Mouse (Mus musculus) kidney, adult 2 months (tissue): ENCODE results near the gene Tns3. TPM values are rescaled to one million over a fixed set of nuclear protein-coding genes. Genes with fewer than 3 reads are reported as not detected.

Source experiments
- DNase-seq: peaks from one replicate; pipeline ENCODE4 v3.0.0; 2021
- H3K27ac ChIP-seq: fragments of 200-500 bp; 2 replicates; pipeline ENCODE4 v1.5.1; 2012; ENCODE audit warnings: low read depth, low read length, control low read depth, inconsistent platforms; ENCODE audit not compliant: insufficient read depth
- H3K27me3 ChIP-seq: fragments of 200-500 bp; replicated peaks from 2 replicates; pipeline ENCODE4 v1.6.1; 2012; ENCODE audit warnings: mild to moderate bottlenecking, moderate library complexity, low read length, inconsistent platforms; ENCODE audit not compliant: control insufficient read depth, insufficient read depth
- H3K36me3 ChIP-seq: fragments of 200-500 bp; 2 replicates; pipeline ENCODE4 v1.6.1; 2012; ENCODE audit warnings: mild to moderate bottlenecking, moderate library complexity, low read length, inconsistent platforms; ENCODE audit not compliant: control insufficient read depth, insufficient read depth
- H3K4me1 ChIP-seq: fragments of 200-500 bp; 2 replicates; pipeline ENCODE4 v1.6.1; 2011; ENCODE audit warnings: low read length; ENCODE audit not compliant: control insufficient read depth, insufficient read depth
- H3K4me3 ChIP-seq: fragments of 200-500 bp; 2 replicates; pipeline ENCODE4 v1.5.1; 2011; ENCODE audit warnings: mild to moderate bottlenecking, low read depth, low read length, control low read depth; ENCODE audit not compliant: insufficient read depth
- CTCF ChIP-seq: fragments of 200-500 bp; conservative IDR thresholded peaks from 2 replicates; pipeline ENCODE4 v1.5.1; 2011; ENCODE audit warnings: low read depth, mild to moderate bottlenecking, control low read depth, low read length, moderate library complexity, mixed read lengths; ENCODE audit not compliant: insufficient read depth, insufficient read length
- POLR2A ChIP-seq: fragments of 200-500 bp; IDR thresholded peaks from one replicate; pipeline ENCODE4 v1.6.1; 2011; ENCODE audit warnings: low read depth, low read length, control low read depth
- WGBS: fragments of 180-500 bp; shearing (Covaris S2); methylation state at CpG from one replicate; pipeline ENCODE4 v1.1.7; 2018; 5-methylcytosine and 5-hydroxymethylcytosine counted together
- polyA plus RNA-seq: library from polyadenylated mRNA; depleted of rRNA; stranded (reverse); fragments of >200 nt; gene quantifications from 2 replicates; pipeline ENCODE4 v1.2.3, GENCODE M21; 2012

The Tns3 gene
- polyA plus RNA-seq, 1 experiment = 63.7 TPM

DNA sequence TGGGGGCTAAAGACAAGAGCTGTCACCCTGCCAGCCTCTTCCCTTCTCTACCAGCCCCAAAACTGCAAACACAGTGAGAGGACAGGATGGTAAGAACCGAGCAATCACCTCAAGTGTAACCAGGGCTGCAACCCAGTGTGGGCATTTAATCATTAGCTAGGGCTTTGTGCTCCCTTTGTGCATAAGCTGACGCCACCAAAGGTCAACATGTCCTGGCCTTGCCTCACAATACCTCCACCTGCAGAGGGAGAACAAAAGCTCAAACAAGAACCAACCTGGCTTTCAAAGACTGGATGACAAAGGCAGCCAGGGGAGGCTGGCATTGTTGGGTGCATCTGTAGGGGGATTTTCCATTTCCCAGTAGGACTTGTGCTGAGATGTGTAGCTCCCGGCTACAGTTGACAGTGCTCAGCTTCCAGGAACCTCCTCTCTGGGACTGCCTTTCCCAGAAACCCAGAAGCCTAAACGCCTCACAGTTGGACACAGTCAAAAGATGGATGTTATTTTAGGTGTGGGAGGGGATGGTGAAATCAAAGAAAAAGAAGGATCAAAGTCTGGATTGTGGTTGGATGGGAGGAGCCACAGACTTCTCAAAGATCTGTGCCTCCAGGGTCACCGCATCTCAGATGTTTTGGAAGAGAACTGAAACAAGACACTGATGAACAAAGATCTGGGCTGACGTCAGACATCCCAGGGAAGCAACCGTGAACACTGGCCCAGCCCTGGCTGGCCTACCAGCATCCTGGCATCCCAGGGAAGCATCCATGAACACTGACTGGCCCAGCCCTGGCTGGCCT is 94.9 kb downstream of the Tns3 start:
- Histone ChIP-seq H3K27me3 (no peaks in the 10 kb centered on the region), H3K4me3 (no peak overlapping the region), H3K27ac (peak overlapping the region; percentile 39; the same call in 1 of the 2 replicates), H3K36me3 (no peaks in the 10 kb centered on the region; the same call in 1 of the 2 replicates), H3K4me1 (peaks cover 17% of the 10 kb centered on the region)
- TF ChIP-seq CTCF (0 out of 2 replicates have a peak, but pooled peaks have one; percentile 14), POLR2A (no peak)
- DNase-seq = peak; percentile 93
- 31% methylated on average over 7 of the region's 7 CpGs for WGBS

- peak overlapping the region; percentile 39; the same call in 1 of the 2 replicates for H3K27ac ChIP-seq
- H3K36me3 ChIP-seq = no peaks in the 10 kb centered on the region; the same call in 1 of the 2 replicates
- no peak overlapping the region for H3K4me3 ChIP-seq
- DNase-seq = no peak
- peaks cover 17% of the 10 kb centered on the region for H3K4me1 ChIP-seq
- H3K27me3 ChIP-seq = no peaks in the 10 kb centered on the region
- TF ChIP-seq POLR2A (no peak), CTCF (no peak)
- WGBS = 59% methylated on average over 7 of the region's 7 CpGs
These were observed 95.5 kb downstream of the Tns3 start for GRCm38 (mm10) chr11:8568829-8569228.

- no peak for TF ChIP-seq POLR2A
- 0 out of 2 replicates have a peak, but pooled peaks have one; percentile 14 for TF ChIP-seq CTCF
- Histone ChIP-seq H3K27me3 (no peaks in the 10 kb centered on the region), H3K36me3 (no peaks in the 10 kb centered on the region; the same call in 1 of the 2 replicates), H3K4me1 (peaks cover 11% of the 10 kb centered on the region), H3K4me3 (no peak overlapping the region), H3K27ac (no peak overlapping the region)
- no peak for DNase-seq
- 83% methylated on average over 3 of the region's 3 CpGs for WGBS
These were observed 98.0 kb downstream of the Tns3 start for GRCm38 (mm10) chr11:8566250-8566853.

- peak; percentile 57 for DNase-seq
- TF ChIP-seq POLR2A (no peak), CTCF (no peak)
- no peaks in the 10 kb centered on the region for H3K36me3 ChIP-seq
- no peak overlapping the region for H3K4me3 ChIP-seq
- 55% methylated on average over 12 of the region's 12 CpGs for WGBS
- peaks cover 8% of the 10 kb centered on the region for H3K4me1 ChIP-seq
- no peaks in the 10 kb centered on the region for H3K27me3 ChIP-seq
- peak overlapping the region; percentile 83 for H3K27ac ChIP-seq
These were observed 105.5 kb downstream of the Tns3 start for GRCm38 (mm10) chr11:8558761-8559282.

GRCm38 (mm10) chr11:8558258-8558657 is 106.1 kb downstream of the Tns3 start:
- H3K27ac ChIP-seq = peak overlapping the region; percentile 83
- no peaks in the 10 kb centered on the region for H3K36me3 ChIP-seq
- H3K4me3 ChIP-seq = no peak overlapping the region
- DNase-seq = peak; percentile 81
- no peak for TF ChIP-seq CTCF
- TF ChIP-seq POLR2A = no peak
- peaks cover 8% of the 10 kb centered on the region for H3K4me1 ChIP-seq
- WGBS = 34% methylated on average over 9 of the region's 9 CpGs
- no peaks in the 10 kb centered on the region for H3K27me3 ChIP-seq

- no peak for DNase-seq
- Histone ChIP-seq H3K27me3 (no peaks in the 10 kb centered on the region), H3K27ac (peak overlapping the region; percentile 83; the same call in 1 of the 2 replicates), H3K4me3 (no peak overlapping the region), H3K4me1 (peaks cover 8% of the 10 kb centered on the region), H3K36me3 (no peaks in the 10 kb centered on the region)
- WGBS = 61% methylated on average over 9 of the region's 9 CpGs
- TF ChIP-seq CTCF = no peak
- no peak for TF ChIP-seq POLR2A
These were observed 107.3 kb downstream of the Tns3 start for GRCm38 (mm10) chr11:8557006-8557405.

GRCm38 (mm10) chr11:8551710-8552109 is 112.6 kb downstream of the Tns3 start:
- TF ChIP-seq POLR2A = no peak
- TF ChIP-seq CTCF = no peak
- WGBS = 85% methylated on average over 5 of the region's 5 CpGs
- DNase-seq = no peak
- no peak overlapping the region for H3K4me3 ChIP-seq
- no peak overlapping the region for H3K27ac ChIP-seq
- no peaks in the 10 kb centered on the region for H3K4me1 ChIP-seq
- peaks cover 4% of the 10 kb centered on the region for H3K36me3 ChIP-seq
- no peaks in the 10 kb centered on the region for H3K27me3 ChIP-seq
